Comparison of ENCODE assay signal across 17 mouse cellular contexts in genomic region chr11:116878454-116878853, GRCm38 (mm10). TPM values are rescaled to one million over a fixed set of nuclear protein-coding genes. Genes with fewer than 3 reads are reported as not detected.
DNase-seq lines count a peak whose midpoint lies in the region.
"Had no signal": no experiment of that assay in that cellular context is flagged by ENCODE, and none has a peak within 500 bp of the region (broad histone marks: within the 10 kb centered on the region; RNA-seq: fewer than 3 reads in every experiment).

No protein-coding gene starts in this region.

- DNase-seq in adrenal gland, postnatal 36 days = peak; percentile 23 to 24
- DNase-seq in adrenal gland, adult 8-10 months = no peak
- peak; percentile 14 for DNase-seq in kidney, adult 18-20 months
- no peak for DNase-seq in kidney, postnatal 14 days
- DNase-seq in left cerebral cortex, postnatal 4 days = peak; percentile 16
- DNase-seq in left cerebral cortex, adult 11 months (ENCODE audit: low spot score) = no peak
- DNase-seq in c-Kit-positive CD71-positive TER-119-positive erythroid progenitor cells, embryonic 14.5 days (ENCODE audit: low spot score) = no peak
- DNase-seq: cerebellum, adult 2 months; cerebellum, postnatal 36 days; gastrocnemius, adult 2 months; gastrocnemius, postnatal 36 days; heart, adult 2 months; heart, postnatal 4 days; lung, adult 18-20 months; lung, postnatal 4 days; right cerebral cortex, postnatal 4 days had no signal

- intact Hi-C loops in left cerebral cortex, postnatal 4 days (cut with DNase I) = no loop called here

RNA-seq across cellular contexts. Expression of gene Srsf2, which starts 25.6 kb away (rescaled TPM):
- total RNA-seq in adrenal gland, postnatal 36 days (2021) = 100 to 1,000 TPM; 235 to 275 TPM
- 100 to 1,000 TPM; 183 to 287 (median 255) TPM for total RNA-seq in adrenal gland, adult 8-10 months (2022)
- 100 to 1,000 TPM; 268 to 270 TPM for total RNA-seq in left cerebral cortex, postnatal 4 days (2021)

RNA-seq across cellular contexts. Expression of gene Mfsd11, which starts 26.2 kb away (rescaled TPM):
- 10 to 100 TPM; 33.7 to 35.2 TPM for total RNA-seq in adrenal gland, postnatal 36 days (2021)
- 10 to 100 TPM; 45.7 to 69.2 (median 52.9) TPM for total RNA-seq in adrenal gland, adult 8-10 months (2022)
- 10 to 100 TPM; 55.9 to 58.5 TPM for total RNA-seq in left cerebral cortex, postnatal 4 days (2021)

RNA-seq across cellular contexts. Expression of gene Jmjd6, which starts 35.2 kb away (rescaled TPM):
- total RNA-seq in adrenal gland, postnatal 36 days (2021) = 10 to 100 TPM; 33.0 to 46.7 TPM
- total RNA-seq in adrenal gland, adult 8-10 months (2022) = 10 to 100 TPM; 31.8 to 41.1 (median 33.4) TPM
- total RNA-seq in left cerebral cortex, postnatal 4 days (2021) = 10 to 100 TPM; 35.7 to 39.9 TPM

RNA-seq across cellular contexts. Expression of gene Mettl23, which starts 35.4 kb away (rescaled TPM):
- 10 to 100 TPM; 31.2 to 36.2 TPM for total RNA-seq in adrenal gland, postnatal 36 days (2021)
- total RNA-seq in adrenal gland, adult 8-10 months (2022) = 10 to 100 TPM; 28.2 to 43.9 (median 32.6) TPM
- 10 to 100 TPM; 26.8 to 29.4 TPM for total RNA-seq in left cerebral cortex, postnatal 4 days (2021)

RNA-seq across cellular contexts. Expression of gene Mgat5b, which starts 40.2 kb away (rescaled TPM):
- total RNA-seq in adrenal gland, postnatal 36 days (2021) = 1 to 10 TPM in 1 of 2 experiments, under 1 TPM in 1; 0.36 to 1.1 TPM
- total RNA-seq in adrenal gland, adult 8-10 months (2022) = 1 to 10 TPM in 1 of 4 experiments, under 1 TPM in 3; 0.46 to 1.0 (median 0.77) TPM
- 100 to 1,000 TPM; 111 to 114 TPM for total RNA-seq in left cerebral cortex, postnatal 4 days (2021)
- total RNA-seq: gastrocnemius, adult 2 months; gastrocnemius, postnatal 36 days; MEL had no signal

Comparison
In these comparisons a context has a peak if more than half of its experiments do, and no peak if none do; other contexts are left out.
1. DNase-seq: peak in adrenal gland, postnatal 36 days (2 of 2), kidney, adult 18-20 months (single experiment) and left cerebral cortex, postnatal 4 days (single experiment); none in adrenal gland, adult 8-10 months (single experiment), kidney, postnatal 14 days (single experiment), left cerebral cortex, adult 11 months (single experiment) and c-Kit-positive CD71-positive TER-119-positive erythroid progenitor cells, embryonic 14.5 days (single experiment).